Mouse (Mus musculus) thymus, postnatal 0 days (tissue): ENCODE results near the gene Gm4131. TPM values are rescaled to one million over a fixed set of nuclear protein-coding genes. Genes with fewer than 3 reads are reported as not detected.

ENCODE experiments used
- polyA plus RNA-seq: library from polyadenylated mRNA; unstranded; fragments of >200 nt; fragmentation: Nextera tagmentation; extraction: Ambion mirVana; gene quantifications from 2 replicates; pipeline ENCODE4 v1.2.1, GENCODE M21; 2015

The Gm4131 gene
- polyA plus RNA-seq, 1 experiment from 2014 or later: not detected

Other genes starting within 250 kb of the Gm4131 start
- 0.08 and 0.21 TPM in 2 replicates for gene Gucy1b2, start 110.6 kb downstream of the Gm4131 start, polyA plus RNA-seq
- gene Fam124a, start 11.2 kb downstream of the Gm4131 start, polyA plus RNA-seq: 0.35 and 0.53 TPM in 2 replicates
- 0.12 TPM in 1 of 2 replicates, not detected in the other for gene Serpine3, start 96.7 kb upstream of the Gm4131 start, polyA plus RNA-seq
- gene Ints6, start 194.2 kb upstream of the Gm4131 start, polyA plus RNA-seq: 13.6 and 15.5 TPM in 2 replicates